Mouse (Mus musculus) forebrain, embryonic 13.5 days (tissue): ENCODE measurements at regions not wholly inside any gene's neighbourhood (a gene's known extent, or its start where the extent isn't known, plus 50 kb on each side); places are given as distances from the start of the nearest gene placed in this dataset.

ENCODE experiments used
- ATAC-seq: fragments of 200-750 bp; cut with Nextera tagmentation; 2 replicates; pipeline ENCODE4 v1.8.0; 2017
- H3K27ac ChIP-seq: fragments of 300-500 bp; sonication (generic); 2 replicates; pipeline ENCODE4 v1.5.1; 2015; ENCODE audit warnings: inconsistent platforms, mild to moderate bottlenecking, moderate library complexity
- H3K27me3 ChIP-seq: fragments of 300-500 bp; sonication (generic); 2 replicates; pipeline ENCODE4 v1.6.1; 2015; ENCODE audit warnings: mild to moderate bottlenecking, inconsistent platforms
- H3K36me3 ChIP-seq: fragments of 300-500 bp; sonication (generic); 2 replicates; pipeline ENCODE4 v1.6.1; 2015; ENCODE audit warnings: mild to moderate bottlenecking, inconsistent platforms; ENCODE audit not compliant: poor library complexity, severe bottlenecking
- H3K4me1 ChIP-seq: fragments of 300-500 bp; sonication (generic); 2 replicates; pipeline ENCODE4 v1.6.1; 2015; ENCODE audit warnings: inconsistent platforms
- H3K4me2 ChIP-seq: fragments of 300-500 bp; sonication (generic); 2 replicates; pipeline ENCODE4 v1.6.1; 2015; ENCODE audit warnings: inconsistent platforms, mild to moderate bottlenecking, moderate library complexity
- H3K4me3 ChIP-seq: fragments of 300-500 bp; sonication (generic); 2 replicates; pipeline ENCODE4 v1.5.1; 2015; ENCODE audit warnings: mild to moderate bottlenecking, inconsistent platforms
- H3K9ac ChIP-seq: fragments of 300-500 bp; sonication (generic); 2 replicates; pipeline ENCODE4 v1.6.1; 2015; ENCODE audit warnings: mild to moderate bottlenecking, inconsistent platforms
- H3K9me3 ChIP-seq: fragments of 300-500 bp; sonication (generic); replicated peaks from 2 replicates; pipeline ENCODE4 v1.6.1; 2016; ENCODE audit warnings: inconsistent platforms
- WGBS: fragments of 180-500 bp; shearing (Covaris S2); methylation state at CpG from one replicate; pipeline ENCODE4 v1.1.7; 2015; 5-methylcytosine and 5-hydroxymethylcytosine counted together

- 83% methylated on average over 2 of the region's 2 CpGs for WGBS
- ATAC-seq: no peak
- H3K4me3 ChIP-seq: no peak overlapping the region
- no peaks in the 10 kb centered on the region for H3K9me3 ChIP-seq
- no peaks in the 10 kb centered on the region for H3K36me3 ChIP-seq
- no peak overlapping the region for H3K9ac ChIP-seq
- no peaks in the 10 kb centered on the region for H3K4me1 ChIP-seq
- no peak overlapping the region for H3K27ac ChIP-seq
- no peaks in the 10 kb centered on the region for H3K27me3 ChIP-seq
- H3K4me2 ChIP-seq: no peak overlapping the region
These were observed 666.5 kb upstream of the Gpc5 start for GRCm38 (mm10) chr14:114425475-114425874.
